Mouse (Mus musculus): ENCODE measurements at regions not wholly inside any gene's neighbourhood (a gene's known extent, or its start where the extent isn't known, plus 50 kb on each side); places are given as distances from the start of the nearest gene placed in this dataset.

- H3K4me3 ChIP-seq: no peak overlapping the region
- H3K27me3 ChIP-seq (ENCODE audit: insufficient read depth, poor library complexity, severe bottlenecking): no peaks in the 10 kb centered on the region
- no peaks in the 10 kb centered on the region for H3K9me3 ChIP-seq
- 67% methylated on average over 11 of the region's 11 CpGs for WGBS
- H3K36me3 ChIP-seq: no peaks in the 10 kb centered on the region
- no peak for DNase-seq (ENCODE audit: low spot score)
- no peak overlapping the region for H3K27ac ChIP-seq
- H3K4me1 ChIP-seq: peaks cover 3% of the 10 kb centered on the region; the same call in 1 of the 2 replicates
Observed at GRCm38 (mm10) chr9:118272713-118273407, 122.9 kb upstream of the Cmc1 start.

- Histone ChIP-seq H3K4me1 (no peaks in the 10 kb centered on the region), H3K9me3 (no peaks in the 10 kb centered on the region), H3K4me3 (no peak overlapping the region), H3K36me3 (no peaks in the 10 kb centered on the region), H3K27ac (no peak overlapping the region), H3K27me3 (ENCODE audit: insufficient read depth, poor library complexity, severe bottlenecking) (no peaks in the 10 kb centered on the region)
- DNase-seq (ENCODE audit: low spot score): no peak
- WGBS: 60% methylated on average over 3 of the region's 3 CpGs
Observed at GRCm38 (mm10) chr9:118285481-118285880, 135.5 kb upstream of the Cmc1 start.

GRCm38 (mm10) chr9:118287606-118288005, 137.6 kb upstream of the Cmc1 start:
- H3K36me3 ChIP-seq: no peaks in the 10 kb centered on the region
- no peak overlapping the region for H3K4me3 ChIP-seq
- H3K27me3 ChIP-seq (ENCODE audit: insufficient read depth, poor library complexity, severe bottlenecking): no peaks in the 10 kb centered on the region
- H3K4me1 ChIP-seq: no peaks in the 10 kb centered on the region
- H3K9me3 ChIP-seq: no peaks in the 10 kb centered on the region
- no peak overlapping the region for H3K27ac ChIP-seq
- WGBS: 77% methylated on average over 9 of the region's 9 CpGs
- no peak for DNase-seq (ENCODE audit: low spot score)

GRCm38 (mm10) chr9:118292836-118293235, 142.9 kb upstream of the Cmc1 start:
- no peak for DNase-seq (ENCODE audit: low spot score)
- WGBS: 87% methylated on average over 10 of the region's 10 CpGs
- Histone ChIP-seq H3K27ac (no peak overlapping the region), H3K36me3 (no peaks in the 10 kb centered on the region), H3K4me3 (no peak overlapping the region), H3K9me3 (no peaks in the 10 kb centered on the region), H3K4me1 (no peaks in the 10 kb centered on the region), H3K27me3 (ENCODE audit: insufficient read depth, poor library complexity, severe bottlenecking) (no peaks in the 10 kb centered on the region)

- H3K27ac ChIP-seq: no peak overlapping the region
- no peaks in the 10 kb centered on the region for H3K27me3 ChIP-seq (ENCODE audit: insufficient read depth, poor library complexity, severe bottlenecking)
- H3K9me3 ChIP-seq: no peaks in the 10 kb centered on the region
- no peak for DNase-seq (ENCODE audit: low spot score)
- H3K36me3 ChIP-seq: no peaks in the 10 kb centered on the region
- H3K4me3 ChIP-seq: no peak overlapping the region
- WGBS: 79% methylated on average over 8 of the region's 8 CpGs
- no peaks in the 10 kb centered on the region for H3K4me1 ChIP-seq
Observed at GRCm38 (mm10) chr9:118294011-118294410, 144.0 kb upstream of the Cmc1 start.

DNA sequence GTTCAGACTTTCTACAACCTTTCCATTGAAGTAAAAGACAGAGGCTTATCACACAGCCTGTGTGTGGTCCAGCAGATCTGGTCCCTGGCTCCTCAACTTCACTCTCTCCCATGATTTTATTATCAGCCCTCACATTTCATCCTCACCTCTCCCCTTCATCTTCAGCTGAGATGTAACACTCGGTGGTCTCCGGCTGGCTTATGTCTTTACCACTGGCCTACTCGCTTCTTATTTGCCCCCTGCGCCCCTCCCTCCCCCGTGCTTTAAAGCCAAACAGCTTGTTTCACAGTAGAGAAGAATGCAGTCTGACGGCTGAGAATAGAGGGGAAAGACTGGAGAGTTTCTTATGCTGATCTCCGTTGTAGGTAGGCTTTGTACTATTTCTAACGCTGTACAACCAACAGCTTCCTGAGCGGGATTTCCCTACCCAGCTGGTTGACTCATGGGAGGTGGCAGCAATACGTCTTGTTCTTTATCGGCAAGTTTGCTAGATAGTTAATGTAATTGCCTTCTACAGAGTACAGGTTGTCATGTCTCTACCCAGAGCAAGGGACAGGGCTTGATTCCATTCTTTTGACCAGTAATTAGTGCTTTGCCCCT, 152.9 kb upstream of the Cmc1 start:
- H3K9me3 ChIP-seq: no peaks in the 10 kb centered on the region
- no peaks in the 10 kb centered on the region for H3K4me1 ChIP-seq
- 62% methylated on average over 11 of the region's 11 CpGs for WGBS
- no peak overlapping the region for H3K4me3 ChIP-seq
- no peaks in the 10 kb centered on the region for H3K36me3 ChIP-seq
- no peak for DNase-seq (ENCODE audit: low spot score)
- no peak overlapping the region for H3K27ac ChIP-seq
- no peaks in the 10 kb centered on the region for H3K27me3 ChIP-seq (ENCODE audit: insufficient read depth, poor library complexity, severe bottlenecking)

DNA sequence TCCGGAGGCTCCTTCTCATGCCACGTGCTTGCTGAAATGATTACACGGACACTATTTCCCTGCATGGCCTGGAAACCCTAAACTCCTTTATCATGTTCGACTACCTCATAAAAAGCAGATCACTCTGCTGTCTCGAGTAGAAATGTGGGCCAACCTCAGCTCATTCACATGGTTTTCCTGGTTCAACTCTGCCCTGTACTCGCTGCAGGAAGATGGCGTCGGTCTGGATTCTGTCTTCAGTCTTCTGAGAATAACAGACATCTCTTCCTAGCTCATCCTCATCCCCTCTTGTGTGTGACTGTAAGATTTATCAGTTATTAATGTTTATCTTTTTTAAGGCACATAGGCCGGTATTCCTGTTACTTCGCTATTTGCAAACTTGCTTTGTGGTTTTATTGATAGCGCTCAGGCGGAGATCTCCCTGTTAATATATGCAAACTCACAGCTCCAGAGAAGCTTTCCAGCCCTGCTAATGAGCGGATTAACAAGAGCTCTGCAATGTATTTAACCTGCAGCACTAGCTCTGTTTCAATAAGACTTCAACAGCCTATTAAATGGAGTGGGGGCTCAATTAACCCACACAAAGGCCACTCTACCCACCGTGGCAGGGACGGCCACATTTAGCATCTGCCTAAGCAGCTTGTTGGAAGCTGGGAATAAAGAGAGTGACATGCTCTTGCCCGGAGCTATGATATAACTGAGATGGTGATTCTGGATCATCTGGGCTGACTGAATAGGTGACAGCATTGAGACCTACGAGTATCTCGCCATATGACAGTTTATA, 159.5 kb upstream of the Eomes start:
- Histone ChIP-seq H3K36me3 (no peaks in the 10 kb centered on the region), H3K9me3 (no peaks in the 10 kb centered on the region), H3K4me3 (no peak overlapping the region), H3K27ac (no peak overlapping the region), H3K27me3 (ENCODE audit: insufficient read depth, poor library complexity, severe bottlenecking) (no peaks in the 10 kb centered on the region; the same call in 1 of the 2 replicates), H3K4me1 (0 out of 2 replicates have a peak, but pooled peaks cover under 1% of the 10 kb centered on the region)
- WGBS: 84% methylated on average over 18 of the region's 18 CpGs
- DNase-seq (ENCODE audit: low spot score): no peak

- Histone ChIP-seq H3K4me3 (no peak overlapping the region), H3K9me3 (no peaks in the 10 kb centered on the region), H3K27me3 (ENCODE audit: insufficient read depth, poor library complexity, severe bottlenecking) (no peaks in the 10 kb centered on the region), H3K36me3 (no peaks in the 10 kb centered on the region), H3K4me1 (peaks cover 6% of the 10 kb centered on the region; the same call in 1 of the 2 replicates), H3K27ac (0 out of 2 replicates have a peak overlapping the region, but pooled peaks have one; percentile 37)
- 31% methylated on average over 12 of the region's 12 CpGs for WGBS
- DNase-seq (ENCODE audit: low spot score): no peak
Observed at GRCm38 (mm10) chr9:118323796-118324195, 154.2 kb upstream of the Eomes start.

- H3K9me3 ChIP-seq: no peaks in the 10 kb centered on the region
- no peaks in the 10 kb centered on the region for H3K36me3 ChIP-seq
- peaks cover 6% of the 10 kb centered on the region; the same call in 1 of the 2 replicates for H3K4me1 ChIP-seq
- no peak overlapping the region for H3K4me3 ChIP-seq
- DNase-seq (ENCODE audit: low spot score): no peak
- no peaks in the 10 kb centered on the region for H3K27me3 ChIP-seq (ENCODE audit: insufficient read depth, poor library complexity, severe bottlenecking)
- WGBS: 56% methylated on average over 9 of the region's 9 CpGs
- no peak overlapping the region for H3K27ac ChIP-seq
Observed at GRCm38 (mm10) chr9:118326656-118327055, 151.4 kb upstream of the Eomes start.

DNA sequence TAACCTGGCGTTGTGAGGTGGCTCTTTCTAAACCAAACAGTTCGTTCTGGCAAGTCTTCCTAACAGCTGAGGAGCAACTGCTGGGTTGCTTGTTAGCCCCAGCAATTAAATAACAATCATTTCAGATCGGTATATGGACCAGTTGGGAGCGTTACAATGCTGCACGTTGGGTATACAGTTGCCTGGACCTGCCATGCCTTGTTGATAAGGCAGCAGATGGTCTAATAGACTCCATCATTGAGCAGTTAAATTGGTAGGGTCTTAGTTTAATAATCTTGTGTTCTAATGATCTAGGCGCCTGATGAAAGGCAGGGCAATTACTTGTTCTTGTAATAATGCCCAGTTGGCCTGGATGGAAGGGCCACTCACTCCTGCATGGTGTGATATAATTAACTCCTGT, 150.1 kb upstream of the Eomes start:
- no peak overlapping the region for H3K4me3 ChIP-seq
- no peak overlapping the region for H3K27ac ChIP-seq
- WGBS: 87% methylated on average over 6 of the region's 6 CpGs
- H3K9me3 ChIP-seq: no peaks in the 10 kb centered on the region
- H3K4me1 ChIP-seq: peaks cover 6% of the 10 kb centered on the region; the same call in 1 of the 2 replicates
- no peaks in the 10 kb centered on the region for H3K27me3 ChIP-seq (ENCODE audit: insufficient read depth, poor library complexity, severe bottlenecking)
- DNase-seq (ENCODE audit: low spot score): no peak
- no peaks in the 10 kb centered on the region for H3K36me3 ChIP-seq

DNA sequence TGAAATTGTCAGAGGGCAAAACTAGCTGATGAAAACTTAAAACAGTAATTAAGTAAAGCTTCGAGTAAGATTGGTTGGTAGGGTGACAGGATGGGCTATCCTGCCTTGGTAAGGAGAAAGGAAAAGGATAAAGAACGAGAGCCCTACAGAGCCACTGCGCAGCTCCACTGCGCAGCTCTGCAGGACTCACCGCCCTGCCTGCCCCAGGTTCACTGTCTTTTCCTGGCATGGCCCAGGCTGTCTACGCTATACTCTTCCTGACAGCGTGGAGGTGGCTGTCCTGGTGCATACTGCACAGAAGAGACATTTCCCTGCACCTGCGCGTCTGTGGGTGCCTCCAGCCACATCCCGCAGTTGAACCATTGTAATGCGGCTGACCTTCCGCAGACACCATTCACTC, 136.6 kb upstream of the Eomes start:
- Histone ChIP-seq H3K4me3 (peak overlapping the region; percentile 46), H3K27ac (no peak overlapping the region), H3K27me3 (ENCODE audit: insufficient read depth, poor library complexity, severe bottlenecking) (no peaks in the 10 kb centered on the region; the same call in 1 of the 2 replicates), H3K9me3 (no peaks in the 10 kb centered on the region), H3K4me1 (0 out of 2 replicates have a peak, but pooled peaks cover 3% of the 10 kb centered on the region), H3K36me3 (no peaks in the 10 kb centered on the region)
- DNase-seq (ENCODE audit: low spot score): no peak
- WGBS: 45% methylated on average over 12 of the region's 12 CpGs

- H3K4me1 ChIP-seq: no peaks in the 10 kb centered on the region
- H3K36me3 ChIP-seq: no peaks in the 10 kb centered on the region
- H3K4me3 ChIP-seq: no peak overlapping the region
- 92% methylated on average over 10 of the region's 10 CpGs for WGBS
- no peak overlapping the region for H3K27ac ChIP-seq
- H3K27me3 ChIP-seq (ENCODE audit: insufficient read depth, poor library complexity, severe bottlenecking): no peaks in the 10 kb centered on the region
- H3K9me3 ChIP-seq: no peaks in the 10 kb centered on the region
- DNase-seq (ENCODE audit: low spot score): no peak
Observed at GRCm38 (mm10) chr9:118354911-118355310, 123.1 kb upstream of the Eomes start.

- no peaks in the 10 kb centered on the region for H3K27me3 ChIP-seq (ENCODE audit: insufficient read depth, poor library complexity, severe bottlenecking)
- 89% methylated on average over 8 of the region's 8 CpGs for WGBS
- DNase-seq (ENCODE audit: low spot score): no peak
- no peak overlapping the region for H3K4me3 ChIP-seq
- no peaks in the 10 kb centered on the region for H3K9me3 ChIP-seq
- H3K36me3 ChIP-seq: no peaks in the 10 kb centered on the region
- H3K4me1 ChIP-seq: no peaks in the 10 kb centered on the region
- H3K27ac ChIP-seq: no peak overlapping the region
Observed at GRCm38 (mm10) chr9:118357406-118357805, 120.6 kb upstream of the Eomes start.

All from heart, embryonic 10.5 days (tissue).